Mouse (Mus musculus): ENCODE measurements around the gene Srcin1. TPM values are rescaled to one million over a fixed set of nuclear protein-coding genes. Genes with fewer than 3 reads are reported as not detected.

Srcin1 gene
- total and polyA plus RNA-seq, 3 experiments = 0.15 to 0.49 (median 0.25) TPM

GRCm38 (mm10) chr11:97530961-97531360 is 45.0 kb downstream of the Srcin1 start:
- ATAC-seq (ENCODE audit: extremely low read depth, insufficient number of reproducible peaks, low FRiP score, poor library complexity, severe bottlenecking) (no peak), DNase-seq (ENCODE audit: low spot score) (no peak)
- no peak for TF ChIP-seq TAL1 (conservative IDR thresholded peaks at IDR 0.05; ENCODE audit: low read depth, low read length)
- TF ChIP-seq GATA1 (IDR thresholded peaks at IDR 0.05; ENCODE audit: borderline replicate concordance, low read length) = no peak
- no peak for TF ChIP-seq POLR2AphosphoS5 (IDR thresholded peaks at IDR 0.05; ENCODE audit: insufficient replicate concordance, low read depth, low read length)
- no peak for TF ChIP-seq GATA2 (IDR thresholded peaks at IDR 0.05; ENCODE audit: borderline replicate concordance, low read depth, low read length)
- no peak for TF ChIP-seq CTCF (IDR thresholded peaks at IDR 0.05; ENCODE audit: low read depth, low read length)
- no peak overlapping the region for H3K4me3 ChIP-seq (ENCODE audit: low read depth, low read length)
- no peaks in the 10 kb centered on the region for H3K36me3 ChIP-seq (replicated peaks)
- peaks cover 58% of the 10 kb centered on the region for H3K27me3 ChIP-seq (ENCODE audit: insufficient read depth, low read length)
- H3K9me3 ChIP-seq (replicated peaks) = peaks cover 10% of the 10 kb centered on the region
- H3K4me1 ChIP-seq (ENCODE audit: insufficient read depth, low read depth, low read length) = peaks cover 21% of the 10 kb centered on the region

- no peak overlapping the region for H3K4me3 ChIP-seq (ENCODE audit: low read depth, low read length)
- no peaks in the 10 kb centered on the region for H3K36me3 ChIP-seq (replicated peaks)
- H3K4me1 ChIP-seq (ENCODE audit: insufficient read depth, low read depth, low read length) = peaks cover 21% of the 10 kb centered on the region
- DNase-seq (ENCODE audit: low spot score) = no peak
- peaks cover 60% of the 10 kb centered on the region for H3K27me3 ChIP-seq (ENCODE audit: insufficient read depth, low read length)
- TF ChIP-seq GATA2 (IDR thresholded peaks at IDR 0.05; ENCODE audit: borderline replicate concordance, low read depth, low read length) = no peak
- no peak for TF ChIP-seq GATA1 (IDR thresholded peaks at IDR 0.05; ENCODE audit: borderline replicate concordance, low read length)
- TF ChIP-seq POLR2AphosphoS5 (IDR thresholded peaks at IDR 0.05; ENCODE audit: insufficient replicate concordance, low read depth, low read length) = no peak
- no peak for TF ChIP-seq CTCF (IDR thresholded peaks at IDR 0.05; ENCODE audit: low read depth, low read length)
- TF ChIP-seq TAL1 (conservative IDR thresholded peaks at IDR 0.05; ENCODE audit: low read depth, low read length) = no peak
- peaks cover 9% of the 10 kb centered on the region for H3K9me3 ChIP-seq (replicated peaks)
- ATAC-seq (ENCODE audit: extremely low read depth, insufficient number of reproducible peaks, low FRiP score, poor library complexity, severe bottlenecking) = no peak
Measured at GRCm38 (mm10) chr11:97530069-97530468, 45.9 kb downstream of the Srcin1 start.

- ATAC-seq (ENCODE audit: extremely low read depth, insufficient number of reproducible peaks, low FRiP score, poor library complexity, severe bottlenecking) (no peak), DNase-seq (ENCODE audit: low spot score) (no peak)
- Histone ChIP-seq H3K9me3 (replicated peaks) (no peaks in the 10 kb centered on the region), H3K4me3 (ENCODE audit: low read depth, low read length) (no peak overlapping the region), H3K36me3 (replicated peaks) (no peaks in the 10 kb centered on the region), H3K4me1 (ENCODE audit: insufficient read depth, low read depth, low read length) (peaks cover 21% of the 10 kb centered on the region), H3K27me3 (ENCODE audit: insufficient read depth, low read length) (peaks cover 66% of the 10 kb centered on the region)
- TF ChIP-seq TAL1 (conservative IDR thresholded peaks at IDR 0.05; ENCODE audit: low read depth, low read length) (no peak), CTCF (IDR thresholded peaks at IDR 0.05; ENCODE audit: low read depth, low read length) (no peak)
Measured at GRCm38 (mm10) chr11:97528282-97528808, 47.6 kb downstream of the Srcin1 start.

DNA sequence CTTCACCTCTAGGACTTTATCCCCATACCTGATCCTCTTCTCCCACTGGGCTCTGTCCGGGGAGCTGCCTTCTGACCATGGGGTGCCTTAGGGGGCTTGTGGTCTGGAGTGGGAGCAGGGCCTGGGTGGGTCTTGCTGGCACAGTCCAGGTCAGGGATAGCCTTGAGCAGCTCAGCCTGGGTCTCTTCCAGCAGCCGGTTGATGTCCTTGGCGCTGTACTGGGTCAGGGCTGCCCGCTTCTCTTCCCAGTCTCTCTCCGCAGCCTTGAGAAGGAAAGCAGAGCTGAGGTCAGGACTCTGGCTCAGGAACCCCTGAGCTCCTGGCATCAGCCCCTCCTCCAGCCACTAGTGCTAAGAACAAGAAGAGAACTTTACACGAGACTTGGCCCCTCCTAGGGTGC is 50.7 kb downstream of the Srcin1 start:
- no peak overlapping the region for H3K4me3 ChIP-seq (ENCODE audit: low read depth, low read length)
- no peaks in the 10 kb centered on the region for H3K4me1 ChIP-seq (ENCODE audit: insufficient read depth, low read depth, low read length)
- peaks cover 76% of the 10 kb centered on the region for H3K27me3 ChIP-seq (ENCODE audit: insufficient read depth, low read length)
- no peak for ATAC-seq (ENCODE audit: extremely low read depth, insufficient number of reproducible peaks, low FRiP score, poor library complexity, severe bottlenecking)
- H3K9me3 ChIP-seq (replicated peaks) = no peaks in the 10 kb centered on the region
- DNase-seq (ENCODE audit: low spot score) = no peak
- H3K36me3 ChIP-seq (replicated peaks) = no peaks in the 10 kb centered on the region
- no peak for TF ChIP-seq CTCF (IDR thresholded peaks at IDR 0.05; ENCODE audit: low read depth, low read length)
- no peak for TF ChIP-seq TAL1 (conservative IDR thresholded peaks at IDR 0.05; ENCODE audit: low read depth, low read length)
- TF ChIP-seq GATA2 (IDR thresholded peaks at IDR 0.05; ENCODE audit: borderline replicate concordance, low read depth, low read length) = no peak
- no peak for TF ChIP-seq POLR2AphosphoS5 (IDR thresholded peaks at IDR 0.05; ENCODE audit: insufficient replicate concordance, low read depth, low read length)
- no peak for TF ChIP-seq GATA1 (IDR thresholded peaks at IDR 0.05; ENCODE audit: borderline replicate concordance, low read length)

- no peak for TF ChIP-seq POLR2AphosphoS5 (IDR thresholded peaks at IDR 0.05; ENCODE audit: insufficient replicate concordance, low read depth, low read length)
- TF ChIP-seq GATA2 (IDR thresholded peaks at IDR 0.05; ENCODE audit: borderline replicate concordance, low read depth, low read length) = no peak
- TF ChIP-seq GATA1 (IDR thresholded peaks at IDR 0.05; ENCODE audit: borderline replicate concordance, low read length) = no peak
- TF ChIP-seq TAL1 (conservative IDR thresholded peaks at IDR 0.05; ENCODE audit: low read depth, low read length) = no peak
- TF ChIP-seq CTCF (IDR thresholded peaks at IDR 0.05; ENCODE audit: low read depth, low read length) = no peak
- ATAC-seq (ENCODE audit: extremely low read depth, insufficient number of reproducible peaks, low FRiP score, poor library complexity, severe bottlenecking) (no peak), DNase-seq (ENCODE audit: low spot score) (no peak)
- Histone ChIP-seq H3K4me3 (ENCODE audit: low read depth, low read length) (no peak overlapping the region), H3K9me3 (replicated peaks) (no peaks in the 10 kb centered on the region), H3K4me1 (ENCODE audit: insufficient read depth, low read depth, low read length) (no peaks in the 10 kb centered on the region), H3K36me3 (replicated peaks) (no peaks in the 10 kb centered on the region), H3K27me3 (ENCODE audit: insufficient read depth, low read length) (peaks cover 79% of the 10 kb centered on the region)
Measured at GRCm38 (mm10) chr11:97524306-97524705, 51.7 kb downstream of the Srcin1 start.

DNA sequence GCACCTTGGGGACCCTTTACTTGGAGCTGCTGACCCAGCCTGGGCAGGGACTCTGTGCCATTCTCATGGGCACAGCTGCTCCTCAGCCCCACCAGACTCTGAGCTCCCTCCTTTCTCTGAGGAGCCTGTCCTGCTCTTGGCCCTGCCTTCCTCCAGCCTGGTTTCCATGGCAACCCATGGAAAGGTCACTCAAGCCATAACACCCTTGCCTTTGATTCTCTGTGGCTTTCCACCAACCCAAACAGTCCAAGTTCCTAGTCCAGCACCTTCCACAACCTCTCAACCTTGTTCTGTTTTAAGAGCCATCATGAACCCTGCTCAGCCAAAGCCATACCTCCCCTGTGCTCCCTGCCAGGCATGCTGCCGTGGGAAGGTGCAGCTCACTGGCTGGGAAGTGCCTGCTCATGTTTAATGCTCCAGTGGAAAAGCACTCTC is 52.1 kb downstream of the Srcin1 start:
- TF ChIP-seq GATA2 (IDR thresholded peaks at IDR 0.05; ENCODE audit: borderline replicate concordance, low read depth, low read length) = no peak
- no peak for TF ChIP-seq POLR2AphosphoS5 (IDR thresholded peaks at IDR 0.05; ENCODE audit: insufficient replicate concordance, low read depth, low read length)
- no peak for TF ChIP-seq CTCF (IDR thresholded peaks at IDR 0.05; ENCODE audit: low read depth, low read length)
- Histone ChIP-seq H3K36me3 (replicated peaks) (no peaks in the 10 kb centered on the region), H3K4me1 (ENCODE audit: insufficient read depth, low read depth, low read length) (no peaks in the 10 kb centered on the region), H3K4me3 (ENCODE audit: low read depth, low read length) (no peak overlapping the region), H3K9me3 (replicated peaks) (no peaks in the 10 kb centered on the region), H3K27me3 (ENCODE audit: insufficient read depth, low read length) (peaks cover 80% of the 10 kb centered on the region)
- DNase-seq (ENCODE audit: low spot score) (no peak), ATAC-seq (ENCODE audit: extremely low read depth, insufficient number of reproducible peaks, low FRiP score, poor library complexity, severe bottlenecking) (no peak)

DNA sequence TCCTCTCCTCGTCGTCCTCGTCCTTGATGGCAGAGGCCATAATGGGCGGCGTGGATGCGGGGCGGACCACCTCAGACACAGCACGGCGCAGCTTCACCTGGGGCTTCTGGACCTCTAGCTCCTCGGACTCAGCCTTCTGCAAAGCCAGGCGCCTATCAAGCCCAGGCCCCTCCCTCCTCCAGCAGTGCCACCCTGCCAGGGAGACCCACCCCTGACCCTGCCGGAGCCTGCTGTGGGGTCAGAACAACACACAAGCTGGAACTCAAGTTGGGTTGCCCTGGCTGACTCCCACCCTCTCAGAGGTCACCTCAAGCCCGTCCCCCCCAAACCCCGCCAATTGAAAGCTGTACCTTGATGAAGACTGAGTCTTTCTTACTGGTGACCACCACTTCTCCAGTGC is 52.9 kb downstream of the Srcin1 start:
- H3K36me3 ChIP-seq (replicated peaks) = no peaks in the 10 kb centered on the region
- no peaks in the 10 kb centered on the region for H3K4me1 ChIP-seq (ENCODE audit: insufficient read depth, low read depth, low read length)
- TF ChIP-seq GATA1 (IDR thresholded peaks at IDR 0.05; ENCODE audit: borderline replicate concordance, low read length) (no peak), TAL1 (conservative IDR thresholded peaks at IDR 0.05; ENCODE audit: low read depth, low read length) (no peak), POLR2AphosphoS5 (IDR thresholded peaks at IDR 0.05; ENCODE audit: insufficient replicate concordance, low read depth, low read length) (no peak), GATA2 (IDR thresholded peaks at IDR 0.05; ENCODE audit: borderline replicate concordance, low read depth, low read length) (no peak), CTCF (IDR thresholded peaks at IDR 0.05; ENCODE audit: low read depth, low read length) (no peak)
- DNase-seq (ENCODE audit: low spot score) = no peak
- ATAC-seq (ENCODE audit: extremely low read depth, insufficient number of reproducible peaks, low FRiP score, poor library complexity, severe bottlenecking) = no peak
- peaks cover 80% of the 10 kb centered on the region for H3K27me3 ChIP-seq (ENCODE audit: insufficient read depth, low read length)
- no peaks in the 10 kb centered on the region for H3K9me3 ChIP-seq (replicated peaks)
- H3K4me3 ChIP-seq (ENCODE audit: low read depth, low read length) = no peak overlapping the region
